Mouse (Mus musculus) ES-E14 (cell line): Measurements from ENCODE around the gene Sars2. TPM values are rescaled to one million over a fixed set of nuclear protein-coding genes. Genes with fewer than 3 reads are reported as not detected.

Experiments
- DNase-seq: peaks from one replicate; pipeline ENCODE4 v3.0.0-alpha.2; 2013; ENCODE audit warnings: low read depth, low spot score
- H3K27ac ChIP-seq: 2 replicates; pipeline ENCODE4 v1.5.1; 2012; ENCODE audit warnings: low read depth, mild to moderate bottlenecking, low read length, moderate library complexity, mixed read lengths; ENCODE audit not compliant: poor library complexity, insufficient read depth, severe bottlenecking
- H3K36me3 ChIP-seq: 2 replicates; pipeline ENCODE4 v1.6.1; 2012; ENCODE audit warnings: mild to moderate bottlenecking, low read length, moderate library complexity, mixed read lengths; ENCODE audit not compliant: control insufficient read depth, poor library complexity, insufficient read depth, severe bottlenecking
- H3K4me1 ChIP-seq, 2 experiments: fragments of 150-350 bp in 1 of 2; sonication (generic) in 1 of 2; 2 replicates each; pipeline ENCODE4 v1.6.1; 2012; ENCODE audit warnings: low read length in 2 of 2, mild to moderate bottlenecking in 1 of 2, mixed read lengths in 1 of 2; ENCODE audit not compliant: control insufficient read depth in 2 of 2, insufficient read depth in 2 of 2, poor library complexity in 1 of 2
- H3K4me3 ChIP-seq, 2 experiments: fragments of 150-350 bp in 1 of 2; sonication (generic) in 1 of 2; 2 replicates each; pipeline ENCODE4 v1.5.1; 2012; ENCODE audit warnings: low read length in 2 of 2, low read depth in 1 of 2, mild to moderate bottlenecking in 1 of 2, mixed read lengths in 1 of 2; ENCODE audit not compliant: insufficient read depth in 1 of 2, poor library complexity in 1 of 2, severe bottlenecking in 1 of 2
- H3K9ac ChIP-seq: 2 replicates; pipeline ENCODE4 v1.6.1; 2012; ENCODE audit warnings: low read depth, mild to moderate bottlenecking, low read length, mixed read lengths; ENCODE audit not compliant: poor library complexity, insufficient read depth, severe bottlenecking
- H3K9me3 ChIP-seq: fragments of 150-350 bp; sonication (generic); 2 replicates; pipeline ENCODE4 v1.6.1; 2012; ENCODE audit warnings: low read depth, mild to moderate bottlenecking, low read length; ENCODE audit not compliant: control insufficient read depth, insufficient read depth
- CHD2 ChIP-seq: IDR thresholded peaks from 2 replicates; pipeline ENCODE4 v1.6.1; 2014; ENCODE audit warnings: mild to moderate bottlenecking, low read depth, low read length, inconsistent platforms
- HCFC1 ChIP-seq: IDR thresholded peaks from 2 replicates; pipeline ENCODE4 v1.6.1; 2012; ENCODE audit warnings: low read length, inconsistent platforms, borderline replicate concordance; ENCODE audit not compliant: insufficient read depth
- MAFK ChIP-seq: IDR thresholded peaks from 2 replicates; pipeline ENCODE4 v1.6.1; 2014; ENCODE audit warnings: mild to moderate bottlenecking, low read depth, low read length, inconsistent platforms; ENCODE audit not compliant: insufficient read depth
- ZC3H11A ChIP-seq: IDR thresholded peaks from 2 replicates; pipeline ENCODE4 v1.6.1; 2012; ENCODE audit warnings: low read depth, mild to moderate bottlenecking, inconsistent platforms, low read length, borderline replicate concordance
- ZNF384 ChIP-seq: IDR thresholded peaks from 2 replicates; pipeline ENCODE4 v1.6.1; 2012; ENCODE audit warnings: low read depth, low read length, inconsistent platforms
- in situ Hi-C, 2 experiments: fragments of 600-800 bp; cut with MboI; formaldehyde crosslinking; loops; one replicate each; pipeline ENCODE4 v1.15.1; 2025; ENCODE audit warnings: low sequenced_read_pairs in 2 of 2, inconsistent platforms in 1 of 2; ENCODE audit not compliant: unreplicated experiment in 2 of 2
- total RNA-seq: library from RNA; depleted of rRNA; stranded (reverse); fragments of 300-350 nt; gene quantifications from 2 replicates; pipeline ENCODE4 v1.2.3, GENCODE M21; 2012; rRNA removed

The Sars2 gene
- total RNA-seq: 25.2 and 27.9 TPM in 2 replicates

GRCm38 (mm10) chr7:28741709-28742438, at the start of gene Sars2, which contains the start of gene Mrps12:
Gene Sars2 (plus strand): TSS chr7:28741992.
Gene Mrps12 (minus strand): TSS chr7:28741820.
- H3K4me3 ChIP-seq: peak within 1 kb of the TSS; percentile 83 to 95
- DNase-seq: peak; percentile 98
- peak within 1 kb of the TSS; percentile 65 for H3K27ac ChIP-seq
- no peaks in the 10 kb centered on the region for H3K9me3 ChIP-seq
- peak within 1 kb of the TSS; percentile 84 for H3K9ac ChIP-seq
- TF ChIP-seq ZNF384 (no peak), MAFK (no peak), ZC3H11A (no peak), CHD2 (peak; percentile 74), HCFC1 (peak; percentile 72)
- H3K36me3 ChIP-seq: peaks cover 30% of the 10 kb centered on the region
- in situ Hi-C loops: no loop called here
- H3K4me1 ChIP-seq: peaks cover 6 to 8% of the 10 kb centered on the region in 2 experiments; a peak in 2 of 4 replicates

- Histone ChIP-seq H3K4me3 (peak within 1 kb of the TSS; percentile 69 to 75), H3K36me3 (no peaks in the 10 kb centered on the region), H3K9ac (peak within 1 kb of the TSS; percentile 81), H3K27ac (peak within 1 kb of the TSS; percentile 16), H3K4me1 (peaks cover 2 to 8% of the 10 kb centered on the region in 2 experiments; a peak in 3 of 4 replicates), H3K9me3 (no peaks in the 10 kb centered on the region)
- in situ Hi-C loops: no loop called here
- TF ChIP-seq ZNF384 (no peak), HCFC1 (0 out of 2 replicates have a peak, but pooled peaks have one; percentile 27)
- DNase-seq: no peak
Measured at GRCm38 (mm10) chr7:28692545-28693320, 49.1 kb upstream of the Sars2 start, which contains the start of gene Fbxo27. Gene Fbxo27 (plus strand): TSS chr7:28692849.

- Histone ChIP-seq H3K36me3 (no peaks in the 10 kb centered on the region; the same call in 1 of the 2 replicates), H3K27ac (peak overlapping the region; percentile 16), H3K4me3 (peak overlapping the region; percentile 69 to 75), H3K9ac (peak overlapping the region; percentile 81), H3K4me1 (peaks cover 2 to 8% of the 10 kb centered on the region in 2 experiments; a peak in 3 of 4 replicates), H3K9me3 (no peaks in the 10 kb centered on the region)
- in situ Hi-C loops: no loop called here
- TF ChIP-seq HCFC1 (no peak), MAFK (no peak), ZC3H11A (no peak), ZNF384 (no peak), CHD2 (no peak)
- DNase-seq: peak; percentile 100
Measured at GRCm38 (mm10) chr7:28693321-28693966, 48.3 kb upstream of the Sars2 start.

GRCm38 (mm10) chr7:28694423-28694822, 47.4 kb upstream of the Sars2 start:
- peak overlapping the region; percentile 72 for H3K27ac ChIP-seq
- in situ Hi-C loops: no loop called here
- H3K4me1 ChIP-seq: peaks cover 2 to 8% of the 10 kb centered on the region in 2 experiments; a peak in 3 of 4 replicates
- no peaks in the 10 kb centered on the region for H3K9me3 ChIP-seq
- TF ChIP-seq CHD2 (0 out of 2 replicates have a peak, but pooled peaks have one; percentile 48), ZNF384 (peak; percentile 87), MAFK (no peak), HCFC1 (no peak; the same call in 1 of the 2 replicates), ZC3H11A (no peak)
- no peak for DNase-seq
- no peaks in the 10 kb centered on the region; the same call in 1 of the 2 replicates for H3K36me3 ChIP-seq
- H3K9ac ChIP-seq: peak overlapping the region; percentile 22; the same call in 1 of the 2 replicates
- H3K4me3 ChIP-seq: peak overlapping the region; percentile 46 to 49
